Mouse (Mus musculus): Measurements from ENCODE around the gene Prss54. TPM values are rescaled to one million over a fixed set of nuclear protein-coding genes. Genes with fewer than 3 reads are reported as not detected.

Prss54 gene
- polyA plus RNA-seq, 1 experiment from 2014 or later = not detected

DNA sequence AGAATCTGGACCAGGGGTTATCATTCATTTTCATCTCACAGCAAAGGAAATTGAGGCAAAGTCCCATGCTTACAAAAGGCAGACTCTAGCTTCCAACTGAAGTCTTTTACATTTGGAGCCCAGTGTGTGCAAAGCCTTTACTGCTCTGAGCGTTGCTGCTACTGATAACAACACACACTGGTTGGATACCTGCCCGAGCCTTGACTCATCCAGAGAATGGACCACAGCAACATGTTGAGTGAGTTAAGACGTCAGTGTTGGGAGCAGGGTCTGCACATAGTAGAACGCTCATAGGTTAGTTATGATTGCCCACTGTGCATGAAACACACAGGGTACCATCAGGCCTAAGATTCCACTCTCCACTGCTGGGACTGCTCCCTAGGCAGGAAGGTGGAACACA lies 52.1 kb downstream of the Prss54 start:
- Histone ChIP-seq H3K36me3 (ENCODE audit: control insufficient read depth, insufficient read depth, low read length) (no peaks in the 10 kb centered on the region), H3K4me3 (ENCODE audit: low read depth, low read length) (no peak overlapping the region), H3K4me1 (replicated peaks; ENCODE audit: control insufficient read depth, insufficient read depth, low read length) (no peaks in the 10 kb centered on the region), H3K9me3 (ENCODE audit: control insufficient read depth, low read length) (no peaks in the 10 kb centered on the region), H3K4me2 (no peak overlapping the region), H3K27me3 (replicated peaks; ENCODE audit: control insufficient read depth, insufficient read depth, low read length) (no peaks in the 10 kb centered on the region), H3K27ac (ENCODE audit: low read depth, low read length) (no peak overlapping the region), H3K9ac (ENCODE audit: low read depth, low read length) (no peak overlapping the region)
- 87% methylated on average over 4 of the region's 4 CpGs for WGBS
- ATAC-seq (replicated peaks; ENCODE audit: low FRiP score) = no peak
- DNase-seq (ENCODE audit: low spot score) = no peak

GRCm38 (mm10) chr8:95516928-95517327 lies 59.2 kb downstream of the Prss54 start:
- no peak for ATAC-seq (replicated peaks; ENCODE audit: low FRiP score)
- no peak overlapping the region for H3K27ac ChIP-seq (ENCODE audit: low read depth, low read length)
- no peaks in the 10 kb centered on the region for H3K9me3 ChIP-seq (ENCODE audit: control insufficient read depth, low read length)
- 84% methylated on average over 6 of the region's 6 CpGs for WGBS
- DNase-seq (ENCODE audit: low spot score) = no peak
- H3K36me3 ChIP-seq (ENCODE audit: control insufficient read depth, insufficient read depth, low read length) = no peaks in the 10 kb centered on the region
- H3K4me3 ChIP-seq (ENCODE audit: low read depth, low read length) = no peak overlapping the region
- H3K27me3 ChIP-seq (replicated peaks; ENCODE audit: control insufficient read depth, insufficient read depth, low read length) = no peaks in the 10 kb centered on the region
- no peaks in the 10 kb centered on the region for H3K4me1 ChIP-seq (replicated peaks; ENCODE audit: control insufficient read depth, insufficient read depth, low read length)
- H3K9ac ChIP-seq (ENCODE audit: low read depth, low read length) = no peak overlapping the region
- no peak overlapping the region for H3K4me2 ChIP-seq

DNA sequence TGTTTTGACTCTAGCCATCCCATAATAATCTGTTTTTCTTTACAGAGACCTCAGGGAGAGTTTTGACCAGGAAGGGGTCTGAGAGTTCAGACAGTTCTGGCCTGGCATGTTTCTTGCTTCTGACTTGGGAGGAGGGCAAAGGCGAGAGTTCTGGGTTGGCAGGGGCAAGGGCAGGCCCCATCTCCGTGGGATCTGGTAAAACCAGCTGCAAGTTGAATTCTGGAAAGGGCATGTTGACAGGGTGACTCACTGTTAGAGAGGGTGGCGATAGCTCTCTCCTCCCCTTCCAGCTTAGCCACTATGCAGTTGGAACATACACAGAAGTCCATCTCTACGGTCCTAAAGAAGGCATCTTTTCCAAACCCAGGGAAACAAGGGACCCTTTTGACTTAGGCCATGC lies 62.9 kb downstream of the Prss54 start:
- no peak for ATAC-seq (replicated peaks; ENCODE audit: low FRiP score)
- Histone ChIP-seq H3K4me3 (ENCODE audit: low read depth, low read length) (no peak overlapping the region), H3K9ac (ENCODE audit: low read depth, low read length) (no peak overlapping the region), H3K36me3 (ENCODE audit: control insufficient read depth, insufficient read depth, low read length) (no peaks in the 10 kb centered on the region), H3K27me3 (replicated peaks; ENCODE audit: control insufficient read depth, insufficient read depth, low read length) (no peaks in the 10 kb centered on the region), H3K4me2 (no peak overlapping the region), H3K27ac (ENCODE audit: low read depth, low read length) (no peak overlapping the region), H3K9me3 (ENCODE audit: control insufficient read depth, low read length) (no peaks in the 10 kb centered on the region), H3K4me1 (replicated peaks; ENCODE audit: control insufficient read depth, insufficient read depth, low read length) (no peaks in the 10 kb centered on the region)
- no peak for DNase-seq (ENCODE audit: low spot score)
- 73% methylated on average over 4 of the region's 4 CpGs for WGBS

- ATAC-seq (replicated peaks; ENCODE audit: low FRiP score) (no peak), DNase-seq (ENCODE audit: low spot score) (no peak)
- no peaks in the 10 kb centered on the region for H3K9me3 ChIP-seq (ENCODE audit: control insufficient read depth, low read length)
- no peak overlapping the region for H3K4me3 ChIP-seq (ENCODE audit: low read depth, low read length)
- H3K36me3 ChIP-seq (ENCODE audit: control insufficient read depth, insufficient read depth, low read length) = no peaks in the 10 kb centered on the region
- no peak overlapping the region for H3K27ac ChIP-seq (ENCODE audit: low read depth, low read length)
- H3K4me2 ChIP-seq = no peak overlapping the region
- no peaks in the 10 kb centered on the region for H3K27me3 ChIP-seq (replicated peaks; ENCODE audit: control insufficient read depth, insufficient read depth, low read length)
- H3K4me1 ChIP-seq (replicated peaks; ENCODE audit: control insufficient read depth, insufficient read depth, low read length) = no peaks in the 10 kb centered on the region
- WGBS = 72% methylated on average over 4 of the region's 4 CpGs
- no peak overlapping the region for H3K9ac ChIP-seq (ENCODE audit: low read depth, low read length)
Measured at GRCm38 (mm10) chr8:95512257-95512656, 63.9 kb downstream of the Prss54 start.

Other genes with a start within 250 kb of the Prss54 start
- 3.3 and 3.4 TPM in 2 replicates for gene Zfp319, start 244.4 kb downstream of the Prss54 start, polyA plus RNA-seq (2014; fragmentation: Nextera tagmentation; extraction: Ambion mirVana)
- 23.5 and 25.3 TPM in 2 replicates for gene Usb1, start 244.1 kb downstream of the Prss54 start, polyA plus RNA-seq (2014; fragmentation: Nextera tagmentation; extraction: Ambion mirVana)
- gene Mmp15, start 224.1 kb downstream of the Prss54 start, polyA plus RNA-seq (2014; fragmentation: Nextera tagmentation; extraction: Ambion mirVana) = 4.4 and 5.4 TPM in 2 replicates
- gene Cfap20, start 141.5 kb downstream of the Prss54 start, polyA plus RNA-seq (2014; fragmentation: Nextera tagmentation; extraction: Ambion mirVana) = 78.7 and 82.2 TPM in 2 replicates
- 13.0 and 15.4 TPM in 2 replicates for gene Csnk2a2, start 86.3 kb downstream of the Prss54 start, polyA plus RNA-seq (2014; fragmentation: Nextera tagmentation; extraction: Ambion mirVana)
- not detected in 2 replicates for gene Ccdc113, start 42.3 kb downstream of the Prss54 start, polyA plus RNA-seq (2014; fragmentation: Nextera tagmentation; extraction: Ambion mirVana)
- gene Gins3, start 57.1 kb upstream of the Prss54 start, polyA plus RNA-seq (2014; fragmentation: Nextera tagmentation; extraction: Ambion mirVana) = 19.6 and 21.8 TPM in 2 replicates
- 3.8 and 4.7 TPM in 2 replicates for gene Ndrg4, start 100.6 kb upstream of the Prss54 start, polyA plus RNA-seq (2014; fragmentation: Nextera tagmentation; extraction: Ambion mirVana)
- 34.1 and 36.0 TPM in 2 replicates for gene Setd6, start 139.5 kb upstream of the Prss54 start, polyA plus RNA-seq (2014; fragmentation: Nextera tagmentation; extraction: Ambion mirVana)
- gene Cnot1, start 231.1 kb upstream of the Prss54 start, polyA plus RNA-seq (2014; fragmentation: Nextera tagmentation; extraction: Ambion mirVana) = 94.4 and 102 TPM in 2 replicates
- 458 and 484 TPM in 2 replicates for gene Sap18b, start 249.0 kb upstream of the Prss54 start, polyA plus RNA-seq (2014; fragmentation: Nextera tagmentation; extraction: Ambion mirVana)

Measured in liver, embryonic 11.5 days (tissue).